Mouse (Mus musculus) embryo, embryonic 11 days (tissue): ENCODE results near the gene Pla2g4a.
"Not testable (repeated sequence)": the region's sequence is repeated elsewhere in the genome, so short reads cannot be mapped to it uniquely, and the experiment has no call there.

ENCODE experiments used
- DNase-seq: peaks from one replicate; pipeline ENCODE4 v3.0.0-alpha.2; 2015

Pla2g4a gene

DNA sequence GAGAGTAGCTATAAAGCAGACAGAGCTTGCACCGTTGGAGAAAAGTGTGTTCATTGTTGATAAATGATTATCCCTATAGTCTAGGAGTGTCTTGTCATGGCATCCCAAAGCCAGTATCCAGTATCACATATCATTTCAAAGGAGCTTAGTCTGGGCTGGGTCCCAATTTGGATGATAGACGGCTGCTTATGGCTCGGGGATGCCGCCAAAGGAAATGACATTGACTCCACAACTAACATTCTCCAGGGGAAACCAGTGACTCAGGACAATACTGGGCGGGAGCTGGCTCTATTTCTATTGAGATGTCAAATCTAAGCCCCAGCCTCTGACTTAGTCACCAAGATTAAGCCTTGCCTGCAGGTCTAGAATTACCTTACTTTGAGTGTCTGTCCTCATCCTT, 31.9 kb downstream of the Pla2g4a start:
- DNase-seq: no peak

DNA sequence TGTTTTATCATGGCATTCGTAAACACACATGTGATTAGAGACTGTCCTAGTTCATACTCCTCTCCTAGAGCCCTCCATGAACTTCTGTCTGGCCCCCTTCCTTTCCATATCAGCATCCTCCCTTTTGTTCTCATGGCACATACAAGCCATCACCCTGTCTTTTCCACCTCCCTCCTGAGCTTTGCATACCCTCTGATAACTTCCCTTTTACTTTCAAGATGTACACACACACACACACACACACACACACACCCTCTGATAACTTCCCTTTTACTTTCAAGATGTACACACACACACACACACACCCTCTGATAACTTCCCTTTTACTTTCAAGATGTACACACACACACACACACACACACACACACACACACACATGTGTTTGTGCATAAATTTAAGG, 37.4 kb downstream of the Pla2g4a start:
- not testable (repeated sequence) for DNase-seq

GRCm38 (mm10) chr1:149922219-149922618, 38.9 kb downstream of the Pla2g4a start:
- no peak for DNase-seq

DNA sequence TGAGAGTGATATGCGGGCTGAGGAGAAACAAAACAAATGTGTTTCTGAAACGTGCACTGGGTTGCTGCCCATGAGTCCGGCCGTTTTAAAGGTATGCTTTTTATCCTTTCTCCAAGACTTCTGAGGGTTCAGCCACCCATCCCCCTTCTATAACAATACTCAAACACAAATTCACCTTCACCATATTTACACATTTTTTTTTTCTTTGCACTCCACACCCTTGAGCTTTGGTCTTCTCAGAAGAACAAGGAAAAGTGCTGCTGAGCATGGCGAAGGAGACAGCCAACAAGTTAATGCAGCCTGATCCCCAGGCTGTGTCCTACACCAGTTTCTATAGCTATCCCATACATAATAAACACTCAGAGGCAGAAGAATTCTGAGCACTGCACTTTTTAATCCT, 39.8 kb downstream of the Pla2g4a start:
- DNase-seq: no peak

- no peak for DNase-seq
Observed at GRCm38 (mm10) chr1:149919301-149919700, 41.8 kb downstream of the Pla2g4a start.

- no peak for DNase-seq
Observed at GRCm38 (mm10) chr1:149912984-149913383, 48.1 kb downstream of the Pla2g4a start.

GRCm38 (mm10) chr1:149911050-149911449, 50.0 kb downstream of the Pla2g4a start:
- no peak for DNase-seq

DNA sequence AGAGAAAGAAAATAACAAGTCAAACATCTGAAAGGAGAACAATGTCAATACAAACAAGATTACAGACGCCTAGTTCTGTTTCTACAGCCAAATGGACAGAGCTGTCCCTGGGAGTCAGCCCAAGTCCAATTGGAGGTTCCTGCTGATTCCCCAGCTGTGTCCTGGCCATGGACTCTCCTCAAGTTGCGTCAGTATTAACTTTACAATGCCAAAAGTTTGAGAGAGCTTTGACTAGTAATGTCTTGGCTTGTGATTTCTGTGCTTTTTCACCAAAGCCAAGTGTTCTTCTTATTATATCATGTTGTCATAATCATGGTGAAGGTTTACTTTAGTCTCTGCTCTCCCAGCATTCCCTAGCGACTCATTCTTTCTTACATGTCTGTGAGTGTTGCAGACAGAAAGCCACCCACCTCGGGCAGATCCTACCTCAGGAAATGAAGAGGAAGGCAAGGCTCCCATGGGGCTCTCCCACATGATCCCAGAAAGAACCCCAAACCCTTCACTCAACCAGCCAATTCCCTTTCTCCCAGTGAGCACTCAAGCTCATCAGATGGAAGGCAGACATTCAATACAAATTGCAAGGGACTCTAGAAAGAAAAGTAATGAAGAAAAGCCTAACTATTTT, 63.0 kb downstream of the Pla2g4a start:
- no peak for DNase-seq

DNA sequence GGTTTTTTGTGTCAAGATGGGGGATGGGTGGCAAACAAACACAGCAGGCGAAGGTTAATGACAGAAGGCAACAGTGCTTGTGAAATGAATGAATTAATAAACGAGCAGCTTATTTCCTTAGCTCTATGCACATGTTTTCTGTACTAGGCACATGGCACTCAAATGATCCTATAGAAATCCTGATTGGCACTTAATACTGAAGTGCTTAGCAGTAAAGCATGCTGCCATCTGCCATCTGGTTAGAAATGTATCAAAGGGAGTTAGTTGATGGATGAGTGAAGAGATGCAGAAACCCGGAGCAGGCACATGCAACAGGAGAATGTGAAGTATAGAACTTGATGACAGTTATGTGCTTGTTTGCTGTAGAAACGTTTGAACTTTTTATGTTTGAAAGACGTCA, 64.5 kb downstream of the Pla2g4a start:
- peak; percentile 21 for DNase-seq

- no peak for DNase-seq
Observed at GRCm38 (mm10) chr1:149894940-149895339, 66.2 kb downstream of the Pla2g4a start.

DNA sequence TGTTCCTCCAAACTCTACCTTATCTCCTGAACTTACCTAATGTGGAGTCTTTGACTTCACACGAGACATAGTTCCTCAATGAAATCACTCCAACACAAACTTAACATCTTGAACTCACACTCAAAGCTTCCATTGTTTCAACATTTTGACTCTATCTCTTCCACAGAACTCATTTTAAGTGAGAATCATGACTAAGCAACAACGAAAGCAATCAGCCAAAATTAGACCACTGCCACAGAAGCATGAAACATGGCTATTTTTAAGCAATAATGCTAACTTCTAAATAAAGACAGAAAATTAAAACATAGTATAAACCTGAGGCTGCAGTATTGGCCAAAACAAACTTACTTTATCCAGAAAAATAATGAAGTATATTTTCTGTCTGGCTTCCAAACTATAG, 67.2 kb downstream of the Pla2g4a start:
- no peak for DNase-seq

GRCm38 (mm10) chr1:149891057-149891456, 70.0 kb downstream of the Pla2g4a start:
- DNase-seq: no peak

DNA sequence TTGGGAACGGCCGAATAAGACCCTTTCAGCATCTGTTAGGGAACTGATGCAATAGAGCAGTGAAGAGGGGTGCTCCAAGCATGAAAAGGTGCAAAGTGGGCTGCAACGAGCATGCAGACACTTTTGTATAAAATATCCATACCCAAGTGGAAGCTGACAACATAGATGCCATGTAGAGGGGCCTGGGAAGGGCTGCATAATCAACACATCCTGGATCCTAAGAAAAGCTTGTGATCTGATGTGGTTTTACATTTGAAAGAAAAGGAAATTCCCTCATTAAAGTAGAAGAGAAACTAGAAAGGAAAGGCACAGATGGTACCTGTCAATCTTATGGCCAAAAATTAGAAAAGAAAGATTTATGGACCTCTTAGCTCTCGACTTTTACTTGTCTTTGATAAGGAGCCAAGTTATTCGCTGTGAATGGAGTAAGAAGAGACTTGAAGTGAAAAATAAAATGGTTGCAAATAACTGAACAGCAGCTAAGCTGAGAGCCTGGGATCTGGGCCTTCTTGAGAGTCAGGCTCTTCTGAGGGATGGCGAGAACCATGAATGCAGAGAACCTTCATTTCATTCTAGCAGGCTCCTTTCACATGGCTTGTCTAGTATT, 78.6 kb downstream of the Pla2g4a start:
- DNase-seq: no peak

- no peak for DNase-seq
Observed at GRCm38 (mm10) chr1:149878175-149878574, 82.9 kb downstream of the Pla2g4a start.

GRCm38 (mm10) chr1:149876502-149876901, 84.6 kb downstream of the Pla2g4a start:
- DNase-seq: no peak

GRCm38 (mm10) chr1:149871625-149872024, 89.5 kb downstream of the Pla2g4a start:
- DNase-seq: no peak

DNA sequence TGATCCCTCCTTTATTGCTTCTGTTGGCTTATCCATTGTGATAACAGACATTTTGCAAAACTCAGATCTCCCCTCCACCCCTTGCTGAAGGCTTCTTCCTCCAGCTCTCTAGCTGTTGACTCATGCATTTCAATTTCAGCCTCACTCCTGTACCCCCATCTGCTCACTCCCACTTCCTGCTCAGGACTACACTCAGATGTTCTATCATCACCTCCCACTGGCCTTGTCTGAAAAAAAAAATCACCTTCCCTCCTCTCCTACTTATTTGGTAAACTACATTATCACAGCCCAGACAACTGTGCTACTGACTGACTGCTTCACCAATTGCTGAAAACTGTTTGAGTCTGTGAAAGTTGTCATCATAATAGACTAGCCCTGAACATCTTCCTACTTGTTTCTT, 93.8 kb downstream of the Pla2g4a start:
- DNase-seq: no peak

DNA sequence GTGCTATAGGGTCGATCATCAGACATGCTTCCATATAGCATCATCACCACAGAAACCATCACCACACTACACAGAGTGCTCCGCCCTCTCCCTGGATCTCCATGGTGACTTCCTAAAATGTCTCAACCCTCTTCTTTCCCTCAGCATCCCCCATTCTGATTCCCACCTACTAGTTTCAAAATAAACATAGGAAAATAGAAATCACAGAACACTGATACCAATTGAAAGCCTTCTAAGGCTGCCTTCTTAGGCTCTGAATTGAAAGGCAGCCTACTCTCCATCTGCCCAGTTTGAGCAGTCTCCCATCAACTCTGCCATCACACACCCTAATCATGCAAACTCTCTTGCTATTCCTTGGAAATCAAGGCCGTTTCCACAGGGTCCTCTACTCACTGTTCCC, 94.9 kb downstream of the Pla2g4a start:
- DNase-seq: no peak

DNA sequence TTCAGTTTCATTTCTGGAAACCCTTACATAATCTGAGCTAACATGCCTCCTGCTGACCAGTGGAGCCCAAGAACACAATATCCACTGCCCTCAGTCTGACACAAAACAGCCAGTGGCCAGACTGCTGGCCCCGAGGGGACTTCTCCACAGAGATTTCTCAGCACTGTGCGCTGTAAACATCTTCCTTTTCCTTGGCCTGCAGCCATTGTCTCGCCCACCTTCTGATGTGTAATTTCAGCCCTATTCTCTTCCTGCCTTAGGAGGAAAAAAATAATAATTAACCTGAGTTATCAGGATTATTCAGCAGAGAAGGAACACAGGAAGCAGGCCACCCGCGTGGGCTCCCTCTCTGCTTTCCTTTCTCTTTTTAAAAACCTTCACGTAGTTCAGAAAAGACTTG, 98.3 kb downstream of the Pla2g4a start:
- no peak for DNase-seq

DNA sequence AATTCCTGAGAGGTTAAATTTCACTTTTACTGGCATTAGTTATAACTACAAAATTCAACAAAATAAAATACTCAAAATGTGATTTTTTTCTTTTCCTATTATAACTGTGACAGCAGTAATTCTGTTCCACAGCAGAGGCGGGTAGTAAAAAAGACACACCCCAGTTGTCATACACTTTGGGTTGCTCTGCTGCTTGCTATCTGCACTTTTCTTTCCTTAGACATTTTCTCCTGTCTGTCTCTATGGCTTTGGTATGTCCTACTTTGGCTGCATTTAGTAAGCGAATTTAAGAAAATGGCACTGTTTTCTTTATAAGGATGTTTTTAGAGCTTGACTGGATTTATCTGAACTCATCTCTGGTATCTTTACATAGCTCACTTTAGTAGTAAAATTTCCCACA, 98.9 kb downstream of the Pla2g4a start:
- DNase-seq: no peak

DNA sequence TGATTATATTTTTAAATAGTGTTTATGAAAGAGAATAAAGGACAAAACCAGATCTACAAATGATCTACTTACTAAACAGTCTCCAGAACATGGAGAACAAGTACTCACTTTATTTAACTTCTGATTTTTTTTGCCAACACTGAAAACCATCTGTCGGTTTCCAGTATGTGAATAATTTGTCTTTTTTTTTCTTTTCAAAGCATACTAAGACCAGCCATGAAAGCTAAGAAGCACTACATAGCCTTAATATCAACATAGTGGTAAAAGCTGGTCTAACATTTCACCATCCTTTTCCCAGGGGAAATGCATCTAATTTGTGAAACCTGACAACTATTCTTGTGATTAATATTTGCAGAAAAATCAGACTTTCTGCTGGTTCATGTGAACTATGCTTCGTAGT, 99.5 kb downstream of the Pla2g4a start:
- DNase-seq: no peak

GRCm38 (mm10) chr1:149858734-149859133, 102.4 kb downstream of the Pla2g4a start:
- DNase-seq: no peak

DNA sequence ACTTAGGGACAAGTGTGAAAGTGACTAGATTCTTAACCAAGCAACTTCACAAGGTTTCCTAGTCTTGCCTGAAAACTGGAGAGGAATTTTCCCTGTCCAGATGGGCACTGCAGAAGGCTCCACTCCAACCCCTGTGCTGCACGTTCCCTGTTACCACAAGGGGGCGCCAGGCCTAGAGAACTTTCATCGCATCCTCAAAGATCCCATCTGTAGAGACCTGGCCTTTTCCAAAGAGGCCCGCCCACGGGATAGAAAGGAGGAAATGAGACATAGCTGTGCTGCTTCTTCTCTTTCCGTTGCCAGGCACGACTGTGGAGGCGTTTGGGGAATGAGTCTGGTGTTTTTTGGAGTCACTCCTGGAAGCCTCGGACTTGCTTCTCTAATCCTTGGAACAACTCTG, 104.4 kb downstream of the Pla2g4a start:
- DNase-seq: peak; percentile 72

DNA sequence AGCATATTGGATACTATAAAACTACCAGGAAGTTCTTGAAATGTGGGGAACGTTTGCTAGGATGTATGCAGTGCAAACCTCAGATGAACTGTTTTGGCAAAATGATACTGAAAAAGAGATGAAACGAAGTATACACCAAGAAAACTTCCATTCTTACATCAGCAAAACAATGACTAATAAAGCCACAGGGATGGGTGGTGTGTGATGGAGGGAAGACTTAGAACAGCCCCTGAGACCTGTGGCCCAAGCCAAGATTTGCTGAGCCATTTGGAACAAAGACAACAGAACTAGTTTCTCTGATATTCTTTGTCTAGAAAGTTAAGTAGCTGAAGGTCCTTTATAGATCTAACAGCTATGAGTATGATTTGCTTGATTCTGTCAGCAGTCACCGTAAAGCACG, 105.5 kb downstream of the Pla2g4a start:
- DNase-seq: no peak

GRCm38 (mm10) chr1:149854867-149855266, 106.2 kb downstream of the Pla2g4a start:
- DNase-seq: no peak
